Mouse (Mus musculus) limb, embryonic 14.5 days (tissue): ENCODE data around the gene Sstr3. TPM values are rescaled to one million over a fixed set of nuclear protein-coding genes. Genes with fewer than 3 reads are reported as not detected.

Experiments
- ATAC-seq: fragments of 200-750 bp; cut with Nextera tagmentation; 2 replicates; pipeline ENCODE4 v1.8.0; 2017; ENCODE audit warnings: low read depth, moderate number of reproducible peaks, moderate TSS enrichment; ENCODE audit not compliant: low FRiP score
- DNase-seq: peaks from one replicate; pipeline ENCODE4 v3.0.0-alpha.2; 2015; ENCODE audit warnings: low spot score
- H3K27ac ChIP-seq: fragments of 300-500 bp; sonication (generic); replicated peaks from 2 replicates; pipeline ENCODE4 v1.5.1; 2014; ENCODE audit warnings: low read depth, mild to moderate bottlenecking, low read length, moderate library complexity, mixed read lengths
- H3K27me3 ChIP-seq: fragments of 300-500 bp; sonication (generic); 2 replicates; pipeline ENCODE4 v1.6.1; 2014; ENCODE audit warnings: low read length, mixed read lengths; ENCODE audit not compliant: control insufficient read depth, insufficient read depth
- H3K36me3 ChIP-seq: fragments of 300-500 bp; sonication (generic); 2 replicates; pipeline ENCODE4 v1.6.1; 2014; ENCODE audit warnings: mild to moderate bottlenecking, low read length, moderate library complexity, mixed read lengths; ENCODE audit not compliant: control insufficient read depth, insufficient read depth
- H3K4me1 ChIP-seq: fragments of 300-500 bp; sonication (generic); 2 replicates; pipeline ENCODE4 v1.6.1; 2014; ENCODE audit warnings: antibody characterized with exemption, low read length, mixed read lengths; ENCODE audit not compliant: control insufficient read depth, insufficient read depth
- H3K4me2 ChIP-seq: fragments of 300-500 bp; sonication (generic); replicated peaks from 2 replicates; pipeline ENCODE4 v1.6.1; 2014; ENCODE audit warnings: low read depth, mild to moderate bottlenecking, low read length, moderate library complexity; ENCODE audit not compliant: severe bottlenecking
- H3K4me3 ChIP-seq: fragments of 300-500 bp; sonication (generic); replicated peaks from 2 replicates; pipeline ENCODE4 v1.5.1; 2014; ENCODE audit warnings: low read length
- H3K9ac ChIP-seq: fragments of 300-500 bp; sonication (generic); 2 replicates; pipeline ENCODE4 v1.6.1; 2014; ENCODE audit warnings: mild to moderate bottlenecking, low read depth, low read length, moderate library complexity; ENCODE audit not compliant: severe bottlenecking
- H3K9me3 ChIP-seq: fragments of 300-500 bp; sonication (generic); 2 replicates; pipeline ENCODE4 v1.6.1; 2016; ENCODE audit warnings: low read length; ENCODE audit not compliant: control insufficient read depth
- POLR2A ChIP-seq: fragments of 200-500 bp; IDR thresholded peaks from 2 replicates; pipeline ENCODE4 v1.8.0; 2012; ENCODE audit warnings: inconsistent platforms, mild to moderate bottlenecking, moderate library complexity, borderline replicate concordance; ENCODE audit not compliant: insufficient read depth, insufficient read length; ENCODE audit errors: extremely low read depth
- WGBS: fragments of 180-500 bp; shearing (Covaris S2); extraction: QIAGEN DNeasy Blood & Tissue Kit; methylation state at CpG from one replicate; pipeline ENCODE4 v1.1.7; 2014; 5-methylcytosine and 5-hydroxymethylcytosine counted together
- polyA plus RNA-seq, 2 experiments: library from polyadenylated mRNA; depleted of rRNA in 1 of 2; stranded (reverse) in 1 of 2; unstranded in 1 of 2; fragments of >200 nt; fragmentation: Nextera tagmentation in 1 of 2; extraction: Ambion mirVana in 1 of 2; gene quantifications; 2 replicates each; pipeline versions ENCODE4 v1.2.1 to v1.2.3; 2012 to 2014

The Sstr3 gene
- polyA plus RNA-seq, 2 experiments = 0.05 TPM; not detected in 1

DNA sequence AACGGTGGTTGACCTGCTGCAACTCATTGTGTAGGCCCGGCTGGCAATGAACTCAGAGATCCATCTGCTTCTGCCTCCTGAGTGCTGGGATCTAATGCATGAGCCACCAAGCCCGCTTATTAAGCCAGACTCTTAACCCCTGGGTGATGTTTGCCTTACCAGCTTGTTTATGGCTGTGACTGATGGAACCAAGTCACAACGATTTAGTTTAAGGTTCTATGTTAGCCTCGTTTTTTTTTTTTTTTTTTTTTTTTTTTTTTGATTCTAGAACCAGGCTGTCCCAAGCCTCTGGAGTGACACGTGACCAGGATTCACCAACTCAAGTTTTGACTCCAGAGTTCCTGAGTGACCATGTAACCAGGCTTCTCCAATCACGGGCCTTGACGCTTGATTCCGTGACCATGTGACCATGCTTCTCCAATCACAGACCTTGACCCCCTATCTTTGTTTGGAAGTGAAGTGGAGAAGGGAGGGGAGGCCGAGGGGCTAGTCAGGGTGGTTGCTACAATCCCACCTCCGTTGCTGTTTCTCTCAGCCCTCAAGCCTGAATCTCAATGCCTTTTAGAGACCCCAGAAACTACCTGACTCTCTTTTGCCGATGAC, 35.1 kb downstream of the Sstr3 start:
- Histone ChIP-seq H3K4me3 (no peak overlapping the region), H3K9ac (no peak overlapping the region), H3K4me2 (0 out of 2 replicates have a peak overlapping the region, but pooled peaks have one; percentile 4), H3K9me3 (no peaks in the 10 kb centered on the region), H3K4me1 (peaks cover 8% of the 10 kb centered on the region), H3K27ac (no peak overlapping the region), H3K27me3 (no peaks in the 10 kb centered on the region), H3K36me3 (no peaks in the 10 kb centered on the region)
- no peak for DNase-seq
- peak; percentile 45 for ATAC-seq
- TF ChIP-seq POLR2A = no peak
- 51% methylated on average over 12 of the region's 12 CpGs for WGBS

DNA sequence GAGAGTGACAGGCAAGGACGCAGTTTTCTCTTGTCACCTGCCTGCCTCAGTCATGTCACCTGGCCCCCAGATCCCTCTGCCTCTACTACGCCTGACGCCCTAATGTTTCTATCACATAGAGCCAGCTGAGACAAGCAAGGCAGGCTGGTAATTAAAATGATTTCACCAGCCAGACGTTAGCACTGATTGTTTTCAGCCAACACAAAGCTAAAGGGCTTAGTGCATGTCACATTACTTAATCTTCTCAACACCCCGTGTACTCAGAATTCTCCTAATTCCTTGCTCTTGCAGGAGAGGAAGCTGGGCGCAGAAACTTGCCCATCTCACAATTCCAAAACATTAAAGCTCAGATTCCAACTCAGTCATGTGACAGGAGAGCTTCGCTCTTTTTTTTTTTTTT, 36.0 kb downstream of the Sstr3 start:
- Histone ChIP-seq H3K9ac (no peak overlapping the region), H3K4me1 (peaks cover 8% of the 10 kb centered on the region), H3K27ac (no peak overlapping the region), H3K36me3 (no peaks in the 10 kb centered on the region), H3K4me2 (no peak overlapping the region), H3K4me3 (no peak overlapping the region), H3K9me3 (no peaks in the 10 kb centered on the region), H3K27me3 (no peaks in the 10 kb centered on the region)
- 67% methylated on average over 7 of the region's 7 CpGs for WGBS
- no peak for TF ChIP-seq POLR2A
- no peak for ATAC-seq
- no peak for DNase-seq

DNA sequence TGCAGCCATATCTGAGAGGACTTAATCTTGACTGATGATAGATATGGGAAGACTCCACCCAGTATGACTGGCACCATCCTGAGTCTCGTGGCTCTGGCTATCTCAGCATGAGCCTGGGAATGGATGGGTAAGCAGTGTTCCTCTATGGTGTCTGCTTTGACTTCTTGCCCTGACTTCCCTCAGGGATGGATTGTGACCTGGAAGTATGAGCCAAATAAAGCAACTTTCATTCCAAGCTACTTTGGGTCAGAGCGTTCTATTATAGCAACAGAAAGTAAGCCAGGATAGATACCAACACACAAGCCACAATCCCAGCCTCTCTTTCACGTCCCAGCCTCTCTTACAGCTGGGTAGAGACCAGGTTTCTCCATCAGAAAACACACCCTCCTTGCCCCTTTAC, 38.9 kb downstream of the Sstr3 start:
- no peak overlapping the region for H3K4me2 ChIP-seq
- H3K27me3 ChIP-seq = no peaks in the 10 kb centered on the region
- H3K9me3 ChIP-seq = no peaks in the 10 kb centered on the region
- WGBS = 68% methylated on average over 3 of the region's 3 CpGs
- H3K4me1 ChIP-seq = peaks cover 8% of the 10 kb centered on the region
- no peak overlapping the region for H3K4me3 ChIP-seq
- no peak overlapping the region for H3K27ac ChIP-seq
- H3K9ac ChIP-seq = no peak overlapping the region
- ATAC-seq = no peak
- H3K36me3 ChIP-seq = no peaks in the 10 kb centered on the region
- DNase-seq = no peak
- TF ChIP-seq POLR2A = no peak

DNA sequence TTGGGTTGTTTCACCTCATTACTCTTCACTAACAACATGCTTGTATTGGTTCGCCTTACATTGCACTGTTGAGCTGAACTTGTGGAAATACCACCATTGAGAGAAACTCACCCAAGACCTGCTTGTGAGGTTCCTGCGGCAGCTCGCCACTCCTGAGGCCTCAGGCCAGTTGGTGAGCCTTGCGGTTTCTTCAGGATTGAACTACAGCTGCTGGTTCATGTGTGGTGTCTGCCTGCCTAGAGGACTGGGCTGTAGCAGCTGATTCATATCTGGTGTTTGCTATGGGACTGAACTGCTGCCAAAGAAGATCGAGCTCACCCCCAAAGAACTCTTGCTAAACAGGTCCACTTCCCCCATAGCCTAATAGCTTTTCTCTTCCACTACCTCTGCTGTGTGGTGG, 39.7 kb downstream of the Sstr3 start:
- WGBS = 91% methylated on average over 5 of the region's 5 CpGs
- H3K4me2 ChIP-seq = no peak overlapping the region
- H3K4me3 ChIP-seq = no peak overlapping the region
- no peaks in the 10 kb centered on the region for H3K27me3 ChIP-seq
- H3K4me1 ChIP-seq = peaks cover 3% of the 10 kb centered on the region
- DNase-seq (no peak), ATAC-seq (no peak)
- H3K9me3 ChIP-seq = no peaks in the 10 kb centered on the region
- no peak for TF ChIP-seq POLR2A
- H3K9ac ChIP-seq = no peak overlapping the region
- H3K36me3 ChIP-seq = no peaks in the 10 kb centered on the region
- H3K27ac ChIP-seq = no peak overlapping the region

DNA sequence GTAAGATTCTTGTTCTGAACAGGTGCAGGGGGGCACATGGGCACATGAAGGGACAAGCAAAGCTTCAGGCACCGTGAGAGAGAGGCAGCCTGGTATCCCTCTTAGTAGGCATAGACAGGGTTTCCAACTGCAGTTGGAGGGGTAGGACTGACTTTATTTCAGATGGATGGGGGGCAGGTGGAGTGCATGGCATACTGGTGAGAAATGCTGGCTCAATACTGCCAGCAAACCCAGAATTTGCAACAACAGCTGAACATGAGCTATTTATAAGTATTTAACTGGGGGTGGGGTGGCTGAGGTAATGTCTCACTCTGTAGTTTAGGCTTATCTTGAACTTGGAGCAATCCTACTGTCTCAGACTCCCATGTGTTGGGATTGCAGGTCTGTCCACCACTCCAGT, 40.5 kb downstream of the Sstr3 start:
- Histone ChIP-seq H3K4me3 (no peak overlapping the region), H3K4me1 (no peaks in the 10 kb centered on the region), H3K4me2 (no peak overlapping the region), H3K27ac (no peak overlapping the region), H3K9ac (no peak overlapping the region), H3K27me3 (no peaks in the 10 kb centered on the region), H3K9me3 (no peaks in the 10 kb centered on the region), H3K36me3 (no peaks in the 10 kb centered on the region)
- TF ChIP-seq POLR2A = no peak
- 83% methylated on average over 1 of the region's 1 CpGs for WGBS
- ATAC-seq (no peak), DNase-seq (no peak)

DNA sequence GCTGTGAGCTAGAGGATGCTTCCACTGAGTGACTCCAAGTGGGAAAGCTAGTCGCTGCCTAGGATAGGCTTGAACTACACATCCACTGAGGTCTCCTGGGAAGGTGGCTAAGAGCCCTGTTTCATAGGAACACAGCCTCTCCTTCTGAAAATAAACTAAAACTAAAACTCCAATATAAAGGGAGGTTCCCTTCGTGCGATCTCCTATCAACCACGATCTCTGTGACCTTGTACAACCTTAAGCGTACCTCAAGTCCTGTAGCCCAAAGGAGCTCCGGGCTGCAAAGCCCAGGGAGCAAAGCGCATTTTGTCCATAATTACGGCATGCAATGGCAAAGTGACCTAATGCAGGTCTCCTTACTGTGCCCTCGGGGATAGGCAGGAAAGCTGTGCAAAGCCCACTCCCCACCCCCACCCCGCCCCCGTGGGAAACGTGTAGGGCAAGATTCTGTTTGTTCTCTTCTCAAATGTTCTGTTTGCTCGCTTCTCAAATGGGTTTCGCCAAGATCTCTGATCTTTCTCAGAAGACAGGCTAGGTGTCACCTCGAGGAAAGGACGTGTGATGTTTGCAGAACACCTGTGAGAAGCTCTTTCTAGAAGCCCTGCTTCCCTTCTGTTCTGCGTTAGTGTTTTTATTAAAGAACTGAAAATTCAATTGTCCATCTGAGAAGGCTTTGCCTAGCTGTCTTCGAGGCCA, 41.9 kb downstream of the Sstr3 start:
- no peak for TF ChIP-seq POLR2A
- WGBS = 64% methylated on average over 18 of the region's 18 CpGs
- H3K4me1 ChIP-seq = no peaks in the 10 kb centered on the region
- ATAC-seq (no peak), DNase-seq (no peak)
- H3K9ac ChIP-seq = no peak overlapping the region
- H3K36me3 ChIP-seq = no peaks in the 10 kb centered on the region
- no peak overlapping the region for H3K4me3 ChIP-seq
- H3K27ac ChIP-seq = no peak overlapping the region
- no peak overlapping the region for H3K4me2 ChIP-seq
- no peaks in the 10 kb centered on the region for H3K9me3 ChIP-seq
- no peaks in the 10 kb centered on the region for H3K27me3 ChIP-seq
